Mouse (Mus musculus) stomach, embryonic 15.5 days (tissue): ENCODE measurements around the gene Dnajc13. TPM values are rescaled to one million over a fixed set of nuclear protein-coding genes. Genes with fewer than 3 reads are reported as not detected.

Experiments
- ATAC-seq: fragments of 200-750 bp; cut with Nextera tagmentation; 2 replicates; pipeline ENCODE4 v1.8.0; 2017; ENCODE audit warnings: low read depth, moderate number of reproducible peaks, moderate TSS enrichment; ENCODE audit not compliant: insufficient read depth, low FRiP score
- H3K27ac ChIP-seq: fragments of 300-500 bp; sonication (generic); 2 replicates; pipeline ENCODE4 v1.5.1; 2015; ENCODE audit warnings: mild to moderate bottlenecking, inconsistent platforms
- H3K27me3 ChIP-seq: fragments of 300-500 bp; sonication (generic); replicated peaks from 2 replicates; pipeline ENCODE4 v1.6.1; 2015; ENCODE audit warnings: inconsistent platforms
- H3K36me3 ChIP-seq: fragments of 300-500 bp; sonication (generic); 2 replicates; pipeline ENCODE4 v1.6.1; 2015; ENCODE audit warnings: inconsistent platforms
- H3K4me1 ChIP-seq: fragments of 300-500 bp; sonication (generic); 2 replicates; pipeline ENCODE4 v1.6.1; 2015; ENCODE audit warnings: inconsistent platforms
- H3K4me2 ChIP-seq: fragments of 300-500 bp; sonication (generic); 2 replicates; pipeline ENCODE4 v1.6.1; 2015; ENCODE audit warnings: mild to moderate bottlenecking, inconsistent platforms
- H3K4me3 ChIP-seq: fragments of 300-500 bp; sonication (generic); replicated peaks from 2 replicates; pipeline ENCODE4 v1.5.1; 2015; ENCODE audit warnings: inconsistent platforms
- H3K9ac ChIP-seq: fragments of 300-500 bp; sonication (generic); 2 replicates; pipeline ENCODE4 v1.6.1; 2015; ENCODE audit warnings: inconsistent platforms
- H3K9me3 ChIP-seq: fragments of 300-500 bp; sonication (generic); 2 replicates; pipeline ENCODE4 v1.6.1; 2016; ENCODE audit warnings: inconsistent platforms
- WGBS: fragments of 180-500 bp; shearing (Covaris S2); methylation state at CpG from one replicate; pipeline ENCODE4 v1.1.7; 2015; 5-methylcytosine and 5-hydroxymethylcytosine counted together
- polyA plus RNA-seq: library from polyadenylated mRNA; unstranded; fragments of >200 nt; fragmentation: Nextera tagmentation; extraction: Ambion mirVana; gene quantifications from 2 replicates; pipeline ENCODE4 v1.2.1, GENCODE M21; 2015

Dnajc13 gene
- polyA plus RNA-seq, 1 experiment from 2014 or later: 18.3 TPM

DNA sequence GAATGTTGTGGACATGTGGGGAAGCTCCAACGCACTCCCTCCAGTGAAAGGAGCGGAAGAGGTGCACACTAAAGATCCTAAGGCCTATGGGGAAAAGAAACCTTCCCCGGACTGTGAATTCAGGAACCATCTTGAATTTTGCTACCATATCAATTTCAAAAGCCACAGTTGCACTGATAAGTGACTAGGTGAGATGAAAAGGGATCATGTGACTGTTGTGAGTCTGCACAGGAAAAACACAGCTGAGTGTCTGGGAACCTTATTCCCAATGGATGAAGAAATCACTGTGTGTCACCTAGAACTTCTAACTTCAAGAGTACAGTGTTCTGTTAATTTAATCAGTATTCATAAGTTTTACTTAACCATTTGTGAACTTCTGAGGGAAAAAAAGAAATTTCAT, 10.1 kb downstream of the Dnajc13 start:
- H3K9me3 ChIP-seq: no peaks in the 10 kb centered on the region
- no peak overlapping the region for H3K9ac ChIP-seq
- no peak overlapping the region for H3K4me3 ChIP-seq
- H3K27me3 ChIP-seq: no peaks in the 10 kb centered on the region
- no peak overlapping the region for H3K27ac ChIP-seq
- H3K4me1 ChIP-seq: peaks cover 6% of the 10 kb centered on the region; the same call in 1 of the 2 replicates
- H3K4me2 ChIP-seq: no peak overlapping the region
- ATAC-seq: no peak
- no peaks in the 10 kb centered on the region for H3K36me3 ChIP-seq
- 89% methylated on average over 3 of the region's 3 CpGs for WGBS

- no peaks in the 10 kb centered on the region for H3K9me3 ChIP-seq
- no peak overlapping the region for H3K9ac ChIP-seq
- no peak overlapping the region for H3K4me3 ChIP-seq
- H3K27ac ChIP-seq: no peak overlapping the region
- H3K4me2 ChIP-seq: no peak overlapping the region
- 77% methylated on average over 4 of the region's 4 CpGs for WGBS
- no peaks in the 10 kb centered on the region for H3K36me3 ChIP-seq
- no peaks in the 10 kb centered on the region for H3K27me3 ChIP-seq
- no peak for ATAC-seq
- 0 out of 2 replicates have a peak, but pooled peaks cover 6% of the 10 kb centered on the region for H3K4me1 ChIP-seq
Observed at GRCm38 (mm10) chr9:104251687-104252086, 11.0 kb downstream of the Dnajc13 start.

DNA sequence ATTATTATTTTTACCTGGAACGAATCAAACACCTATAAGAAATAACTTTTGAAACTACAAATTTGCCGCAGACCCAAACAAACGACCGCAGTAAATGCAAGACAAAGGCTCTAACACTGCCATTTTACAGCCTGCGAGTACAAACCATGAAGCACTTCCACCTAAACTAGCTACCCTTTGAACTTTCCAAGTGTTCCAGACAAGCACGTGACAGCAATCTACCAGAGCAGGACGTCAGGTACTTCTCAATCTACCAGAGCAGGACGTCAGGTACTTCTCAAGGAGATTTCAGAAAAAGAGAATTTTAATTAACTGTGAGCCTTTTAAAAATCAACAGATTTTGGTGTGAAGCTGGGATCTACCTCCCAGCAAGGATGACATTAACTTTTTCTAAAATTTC, 11.6 kb downstream of the Dnajc13 start:
- ATAC-seq: no peak
- Histone ChIP-seq H3K4me1 (0 out of 2 replicates have a peak, but pooled peaks cover 6% of the 10 kb centered on the region), H3K9ac (no peak overlapping the region), H3K27ac (no peak overlapping the region), H3K9me3 (no peaks in the 10 kb centered on the region), H3K4me2 (no peak overlapping the region), H3K36me3 (no peaks in the 10 kb centered on the region), H3K27me3 (no peaks in the 10 kb centered on the region), H3K4me3 (no peak overlapping the region)
- 81% methylated on average over 8 of the region's 8 CpGs for WGBS

GRCm38 (mm10) chr9:104247307-104247987, 15.3 kb downstream of the Dnajc13 start:
- WGBS: 63% methylated on average over 6 of the region's 6 CpGs
- no peaks in the 10 kb centered on the region for H3K36me3 ChIP-seq
- 0 out of 2 replicates have a peak, but pooled peaks cover 6% of the 10 kb centered on the region for H3K4me1 ChIP-seq
- H3K9ac ChIP-seq: no peak overlapping the region
- no peak overlapping the region for H3K4me2 ChIP-seq
- H3K27ac ChIP-seq: no peak overlapping the region
- no peak for ATAC-seq
- H3K9me3 ChIP-seq: no peaks in the 10 kb centered on the region
- H3K27me3 ChIP-seq: no peaks in the 10 kb centered on the region
- H3K4me3 ChIP-seq: no peak overlapping the region

- ATAC-seq: no peak
- Histone ChIP-seq H3K27me3 (no peaks in the 10 kb centered on the region), H3K27ac (peak overlapping the region; percentile 9; the same call in 1 of the 2 replicates), H3K36me3 (no peaks in the 10 kb centered on the region), H3K4me2 (no peak overlapping the region), H3K9me3 (no peaks in the 10 kb centered on the region), H3K9ac (no peak overlapping the region), H3K4me1 (0 out of 2 replicates have a peak, but pooled peaks cover 6% of the 10 kb centered on the region), H3K4me3 (no peak overlapping the region)
- 73% methylated on average over 9 of the region's 9 CpGs for WGBS
Observed at GRCm38 (mm10) chr9:104243799-104244466, 18.8 kb downstream of the Dnajc13 start.

GRCm38 (mm10) chr9:104240146-104240545, 22.6 kb downstream of the Dnajc13 start:
- no peak overlapping the region for H3K4me3 ChIP-seq
- H3K27me3 ChIP-seq: no peaks in the 10 kb centered on the region
- ATAC-seq: no peak
- no peaks in the 10 kb centered on the region for H3K9me3 ChIP-seq
- H3K9ac ChIP-seq: no peak overlapping the region
- no peak overlapping the region for H3K4me2 ChIP-seq
- 84% methylated on average over 7 of the region's 7 CpGs for WGBS
- H3K36me3 ChIP-seq: no peaks in the 10 kb centered on the region; the same call in 1 of the 2 replicates
- no peak overlapping the region for H3K27ac ChIP-seq
- no peaks in the 10 kb centered on the region for H3K4me1 ChIP-seq

DNA sequence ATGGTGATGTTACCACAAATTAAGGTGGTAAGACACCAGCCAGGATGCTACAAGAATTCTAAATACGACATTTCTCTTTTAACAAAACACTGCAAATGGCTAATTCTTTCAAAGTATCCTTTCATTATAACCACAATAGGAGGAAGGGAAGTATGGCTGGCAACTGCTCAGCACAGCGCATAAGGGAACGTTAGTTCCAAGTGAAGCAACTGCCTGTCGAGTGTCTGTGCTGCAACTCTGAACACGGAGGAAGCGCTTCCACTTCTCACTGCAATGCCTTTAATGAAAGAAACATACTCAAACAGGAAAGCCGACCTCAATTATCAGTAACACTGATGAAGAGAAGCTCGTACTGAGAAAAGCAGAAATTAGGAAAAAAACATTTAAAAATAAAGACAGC, 23.7 kb downstream of the Dnajc13 start:
- no peak for ATAC-seq
- no peaks in the 10 kb centered on the region for H3K9me3 ChIP-seq
- no peak overlapping the region for H3K27ac ChIP-seq
- no peaks in the 10 kb centered on the region for H3K4me1 ChIP-seq
- no peaks in the 10 kb centered on the region for H3K27me3 ChIP-seq
- no peak overlapping the region for H3K9ac ChIP-seq
- H3K4me3 ChIP-seq: no peak overlapping the region
- no peak overlapping the region for H3K4me2 ChIP-seq
- WGBS: 87% methylated on average over 8 of the region's 8 CpGs
- peaks cover 3% of the 10 kb centered on the region; the same call in 1 of the 2 replicates for H3K36me3 ChIP-seq

GRCm38 (mm10) chr9:104236256-104236930, 26.3 kb downstream of the Dnajc13 start:
- H3K4me2 ChIP-seq: no peak overlapping the region
- no peaks in the 10 kb centered on the region for H3K27me3 ChIP-seq
- no peak overlapping the region for H3K4me3 ChIP-seq
- no peak for ATAC-seq
- peak overlapping the region; percentile 22; the same call in 1 of the 2 replicates for H3K27ac ChIP-seq
- H3K4me1 ChIP-seq: no peaks in the 10 kb centered on the region
- H3K36me3 ChIP-seq: peaks cover 7% of the 10 kb centered on the region; the same call in 1 of the 2 replicates
- WGBS: 81% methylated on average over 11 of the region's 11 CpGs
- no peaks in the 10 kb centered on the region for H3K9me3 ChIP-seq
- H3K9ac ChIP-seq: no peak overlapping the region

DNA sequence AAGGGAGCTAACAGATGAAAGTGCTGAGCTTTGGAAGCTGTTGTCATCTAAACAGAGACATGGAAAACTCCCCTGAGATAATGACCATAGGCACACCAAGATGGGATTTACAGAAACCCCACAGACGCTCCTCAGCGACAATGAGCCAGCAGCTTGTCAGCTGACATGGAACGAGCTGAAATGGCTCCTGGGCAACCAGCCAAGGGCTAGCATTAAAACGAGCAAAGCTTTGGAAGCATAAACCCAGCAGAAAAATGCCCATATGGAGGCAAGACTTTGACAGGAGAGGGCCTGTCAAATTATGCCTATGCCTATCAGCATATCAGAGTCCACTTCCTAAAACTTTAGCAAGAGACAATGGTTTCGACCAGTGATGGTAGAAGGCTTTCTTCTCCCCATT, 27.0 kb downstream of the Dnajc13 start:
- ATAC-seq: no peak
- no peaks in the 10 kb centered on the region for H3K4me1 ChIP-seq
- H3K4me2 ChIP-seq: no peak overlapping the region
- no peaks in the 10 kb centered on the region for H3K27me3 ChIP-seq
- no peak overlapping the region for H3K9ac ChIP-seq
- H3K9me3 ChIP-seq: no peaks in the 10 kb centered on the region
- 0 out of 2 replicates have a peak overlapping the region, but pooled peaks have one; percentile 22 for H3K27ac ChIP-seq
- H3K4me3 ChIP-seq: no peak overlapping the region
- peaks cover 7% of the 10 kb centered on the region; the same call in 1 of the 2 replicates for H3K36me3 ChIP-seq
- 49% methylated on average over 5 of the region's 5 CpGs for WGBS

DNA sequence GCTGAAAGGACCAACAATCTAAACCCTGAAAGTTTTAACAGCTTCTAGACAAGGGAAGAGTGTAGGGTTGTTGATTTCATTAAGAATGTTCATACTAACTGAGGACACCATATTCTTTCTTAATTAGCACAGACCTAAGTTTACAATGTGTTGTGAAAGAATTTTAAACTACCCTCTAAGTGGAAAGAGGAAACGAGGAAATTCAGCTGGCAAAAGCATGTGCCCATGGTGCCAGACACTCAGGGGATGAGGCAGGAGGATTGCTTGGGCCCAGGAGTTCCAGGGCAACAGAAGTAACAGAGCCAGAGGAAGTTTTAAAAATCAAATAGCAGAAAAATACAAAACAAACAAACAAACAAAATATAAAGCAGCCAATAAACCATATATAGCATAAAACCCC, 28.9 kb downstream of the Dnajc13 start:
- H3K27ac ChIP-seq: no peak overlapping the region
- no peaks in the 10 kb centered on the region for H3K9me3 ChIP-seq
- no peaks in the 10 kb centered on the region for H3K27me3 ChIP-seq
- 82% methylated on average over 1 of the region's 1 CpGs for WGBS
- peaks cover 20% of the 10 kb centered on the region for H3K36me3 ChIP-seq
- ATAC-seq: no peak
- no peak overlapping the region for H3K4me3 ChIP-seq
- H3K4me1 ChIP-seq: no peaks in the 10 kb centered on the region
- H3K4me2 ChIP-seq: no peak overlapping the region
- no peak overlapping the region for H3K9ac ChIP-seq

DNA sequence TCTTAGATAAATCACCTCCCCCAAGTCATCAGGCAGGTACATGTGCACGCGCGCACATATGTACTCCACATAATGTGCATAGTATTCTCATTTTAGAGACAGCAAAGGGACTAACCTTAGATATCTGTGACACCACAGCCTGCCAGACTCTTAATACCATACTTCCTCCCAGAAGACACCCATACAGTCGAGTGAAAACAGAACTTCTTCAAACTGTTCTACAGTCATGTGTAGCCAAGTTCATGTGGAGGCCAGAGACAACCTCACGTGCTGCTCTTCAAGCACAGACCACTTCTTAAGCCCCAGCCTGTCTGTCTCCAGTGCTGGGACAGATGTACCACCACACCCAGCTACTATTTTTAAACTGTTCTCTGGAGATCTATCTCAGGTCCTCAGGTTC, 29.7 kb downstream of the Dnajc13 start:
- 91% methylated on average over 5 of the region's 5 CpGs for WGBS
- ATAC-seq: no peak
- H3K27me3 ChIP-seq: no peaks in the 10 kb centered on the region
- H3K27ac ChIP-seq: no peak overlapping the region
- peaks cover 27% of the 10 kb centered on the region for H3K36me3 ChIP-seq
- H3K9me3 ChIP-seq: no peaks in the 10 kb centered on the region
- no peaks in the 10 kb centered on the region for H3K4me1 ChIP-seq
- no peak overlapping the region for H3K4me3 ChIP-seq
- H3K9ac ChIP-seq: no peak overlapping the region
- no peak overlapping the region for H3K4me2 ChIP-seq

DNA sequence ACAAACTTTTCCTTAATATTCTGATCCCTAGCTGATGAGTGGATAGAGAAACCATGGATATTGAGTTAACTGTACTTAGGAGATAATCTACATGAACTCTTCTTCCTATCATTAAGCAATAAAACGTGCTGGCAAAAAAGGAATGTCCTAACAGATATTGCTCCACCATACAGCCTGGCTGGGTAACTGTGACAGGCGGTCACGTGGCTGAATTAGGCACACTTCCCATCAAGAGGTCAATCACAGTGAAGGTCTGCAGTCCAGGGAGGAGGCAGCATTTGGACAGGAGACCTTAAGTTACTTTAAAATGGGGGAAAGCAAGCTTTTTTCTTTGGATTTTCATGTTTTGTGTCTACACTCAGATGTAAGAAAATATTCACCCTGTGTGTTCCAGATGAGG, 30.7 kb downstream of the Dnajc13 start:
- Histone ChIP-seq H3K36me3 (peaks cover 27% of the 10 kb centered on the region), H3K27ac (no peak overlapping the region), H3K4me2 (no peak overlapping the region), H3K4me1 (no peaks in the 10 kb centered on the region), H3K9me3 (no peaks in the 10 kb centered on the region), H3K9ac (no peak overlapping the region), H3K27me3 (no peaks in the 10 kb centered on the region), H3K4me3 (no peak overlapping the region)
- 90% methylated on average over 3 of the region's 3 CpGs for WGBS
- ATAC-seq: no peak
